Mouse (Mus musculus) ovary, postnatal 36 days (tissue): Measurements from ENCODE around the gene Tmem94.
"Not testable (repeated sequence)": the region's sequence is repeated elsewhere in the genome, so short reads cannot be mapped to it uniquely, and the experiment has no call there.

Experiments
- DNase-seq: peaks from one replicate; pipeline ENCODE4 v3.0.0; 2022; ENCODE audit warnings: low spot score, mixed read lengths

Tmem94 gene

GRCm38 (mm10) chr11:115765103-115765606 lies at the start of gene Tmem94:
Tmem94 (plus strand) TSS chr11:115765433.
- DNase-seq: peak; percentile 95

- no peak for DNase-seq
These were observed 48.6 kb upstream of the Tmem94 start for GRCm38 (mm10) chr11:115716410-115717338.

- no peak for DNase-seq
These were observed 47.4 kb upstream of the Tmem94 start for GRCm38 (mm10) chr11:115717660-115718390.

GRCm38 (mm10) chr11:115722638-115723037 lies 42.6 kb upstream of the Tmem94 start:
- DNase-seq: peak; percentile 83

- DNase-seq: no peak
These were observed 42.0 kb upstream of the Tmem94 start for GRCm38 (mm10) chr11:115723231-115723630.

- DNase-seq: peak; percentile 47
These were observed 31.1 kb upstream of the Tmem94 start for GRCm38 (mm10) chr11:115734041-115734686.

- DNase-seq: no peak
These were observed 27.5 kb upstream of the Tmem94 start for GRCm38 (mm10) chr11:115737608-115738208.

GRCm38 (mm10) chr11:115738275-115738885 lies 26.9 kb upstream of the Tmem94 start:
- no peak for DNase-seq

- no peak for DNase-seq
These were observed 24.2 kb upstream of the Tmem94 start for GRCm38 (mm10) chr11:115741070-115741469.

GRCm38 (mm10) chr11:115742926-115743325 lies 22.3 kb upstream of the Tmem94 start:
- DNase-seq: no peak

- DNase-seq: no peak
These were observed 20.8 kb upstream of the Tmem94 start for GRCm38 (mm10) chr11:115744385-115744784.

GRCm38 (mm10) chr11:115746109-115746508 lies 19.1 kb upstream of the Tmem94 start:
- no peak for DNase-seq

- no peak for DNase-seq
These were observed 18.5 kb upstream of the Tmem94 start for GRCm38 (mm10) chr11:115746762-115747161.

GRCm38 (mm10) chr11:115747351-115747750 lies 17.9 kb upstream of the Tmem94 start:
- no peak for DNase-seq

GRCm38 (mm10) chr11:115749834-115750233 lies 15.4 kb upstream of the Tmem94 start:
- no peak for DNase-seq

- DNase-seq: no peak
These were observed 13.5 kb upstream of the Tmem94 start for GRCm38 (mm10) chr11:115751725-115752124.

GRCm38 (mm10) chr11:115752653-115753052 lies 12.6 kb upstream of the Tmem94 start:
- no peak for DNase-seq

GRCm38 (mm10) chr11:115753485-115753884 lies 11.7 kb upstream of the Tmem94 start:
- no peak for DNase-seq

- DNase-seq: not testable (repeated sequence)
These were observed 3.1 kb upstream of the Tmem94 start for GRCm38 (mm10) chr11:115762176-115762575.

- no peak for DNase-seq
These were observed 535 bp upstream of the Tmem94 start for GRCm38 (mm10) chr11:115764698-115765097.

GRCm38 (mm10) chr11:115765607-115766141 lies 441 bp downstream of the Tmem94 start:
- no peak for DNase-seq
